25 mouse cellular contexts compared by ENCODE assay signal in the genomic region with DNA sequence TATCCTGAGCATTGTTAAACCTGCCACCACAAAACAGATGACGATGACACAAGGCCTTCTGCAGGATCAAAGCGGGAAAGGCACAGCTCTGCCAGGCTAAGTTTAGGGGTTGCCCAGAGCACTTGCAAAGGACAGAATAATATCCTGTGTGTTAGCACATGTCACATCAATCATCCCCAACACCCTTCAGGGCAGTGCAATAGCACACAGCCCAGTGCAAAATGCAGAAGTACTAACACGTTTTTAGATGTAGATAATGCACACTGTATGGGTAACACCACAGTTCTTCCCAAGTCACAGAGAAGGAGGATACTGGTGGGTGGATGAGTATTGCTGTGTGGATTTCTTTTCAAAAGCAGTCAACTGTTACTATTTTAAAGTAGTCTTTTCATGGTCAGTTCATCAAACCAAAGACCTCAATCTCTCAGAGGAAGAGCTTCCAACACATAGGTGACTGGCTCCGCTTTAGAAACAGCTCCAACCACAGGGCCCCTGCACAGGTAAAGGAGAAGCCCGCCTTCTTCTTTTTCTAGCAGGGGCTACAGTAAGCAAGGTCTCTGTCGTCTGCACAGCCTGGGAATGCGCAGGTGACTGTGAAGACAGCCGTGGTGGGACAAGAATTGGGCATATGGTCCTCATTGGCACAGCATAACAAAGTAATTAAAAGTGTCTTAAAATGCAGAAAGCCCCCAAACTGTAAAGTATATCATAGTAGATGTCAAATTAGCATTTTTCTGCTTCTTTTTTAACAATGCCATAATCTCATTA.
DNase-seq lines count a peak whose midpoint lies in the region; ATAC-seq lines count a peak whose summit lies in the region.
"Had no signal": no experiment of that assay in that cellular context is flagged by ENCODE, and none has a peak within 500 bp of the region (broad histone marks: within the 10 kb centered on the region; RNA-seq: fewer than 3 reads in every experiment).

No protein-coding gene starts in this region.

- DNase-seq in forebrain, embryonic 10.5 days (ENCODE audit: extremely low spot score, low spot score): no peak
- peak; percentile 88 for DNase-seq in MEL-GATA-1-ER (ENCODE audit: extremely low read depth, low read depth)
- DNase-seq in kidney, adult 8-10 months: no peak
- no peak for DNase-seq in right cerebral cortex, postnatal 10 days (ENCODE audit: low spot score in 2 of 2)
- DNase-seq: adrenal gland, postnatal 25 days; cerebellum, adult 11-12 months; gastrocnemius, postnatal 25 days; heart, postnatal 36 days; kidney, adult 18-20 months; kidney, postnatal 14 days; liver; lung, postnatal 36 days; right cerebral cortex, postnatal 14 days; thymus, postnatal 36 days had no signal

- no peaks in the 10 kb centered on the region for H3K36me3 ChIP-seq in forebrain, embryonic 15.5 days
- no peaks in the 10 kb centered on the region for H3K36me3 ChIP-seq in forebrain, embryonic 10.5 days (replicated peaks)
- H3K36me3 ChIP-seq in stomach, embryonic 16.5 days (ENCODE audit: control insufficient read depth, insufficient read depth, low read length): no peaks in the 10 kb centered on the region
- H3K36me3 ChIP-seq: heart, embryonic 15.5 days; limb, embryonic 10.5 days; liver, embryonic 15.5 days; lung, embryonic 15.5 days; midbrain, embryonic 10.5 days had no signal

- no peaks in the 10 kb centered on the region for H3K27me3 ChIP-seq in forebrain, embryonic 15.5 days
- peaks cover 7% of the 10 kb centered on the region; the same call in 1 of the 2 replicates for H3K27me3 ChIP-seq in forebrain, embryonic 10.5 days (ENCODE audit: poor library complexity, severe bottlenecking)
- H3K27me3 ChIP-seq in stomach, embryonic 16.5 days (ENCODE audit: control insufficient read depth, insufficient read depth, low read length): no peaks in the 10 kb centered on the region
- H3K27me3 ChIP-seq: heart, embryonic 15.5 days; liver, embryonic 15.5 days had no signal

- H3K27ac ChIP-seq in forebrain, embryonic 15.5 days (replicated peaks): peak overlapping the region; percentile 50
- no peak overlapping the region for H3K27ac ChIP-seq in forebrain, embryonic 10.5 days
- H3K27ac ChIP-seq in stomach, embryonic 16.5 days (ENCODE audit: low read length): no peak overlapping the region
- H3K27ac ChIP-seq: heart, embryonic 15.5 days; hindbrain, embryonic 14.5 days; limb, embryonic 10.5 days; liver, embryonic 15.5 days; lung, embryonic 15.5 days; midbrain, embryonic 10.5 days had no signal

- no peak overlapping the region for H3K9ac ChIP-seq in forebrain, embryonic 15.5 days (replicated peaks)
- H3K9ac ChIP-seq in stomach, embryonic 16.5 days (ENCODE audit: low read length): no peak overlapping the region
- H3K9ac ChIP-seq: heart, embryonic 15.5 days; hindbrain, embryonic 14.5 days; liver, embryonic 15.5 days; lung, embryonic 15.5 days had no signal

- 62% methylated on average over 8 of the region's 8 CpGs for WGBS in forebrain, embryonic 15.5 days
- WGBS in forebrain, embryonic 10.5 days: 84% methylated on average over 8 of the region's 8 CpGs
- WGBS in stomach, embryonic 16.5 days: 49% methylated on average over 8 of the region's 8 CpGs

- ATAC-seq in forebrain, embryonic 15.5 days (replicated peaks): peak; percentile 85
- peak; percentile 93 for ATAC-seq in granulocyte monocyte progenitor cell, adult 5-6 weeks (replicated peaks; ENCODE audit: poor library complexity, severe bottlenecking)
- ATAC-seq in stomach, embryonic 16.5 days (ENCODE audit: insufficient read depth, low FRiP score): 0 out of 2 replicates have a peak, but pooled peaks have one; percentile 60
- ATAC-seq: inflammation-experienced regulatory T-cells, adult 6 months; midbrain, embryonic 16.5 days had no signal

- no peaks in the 10 kb centered on the region for H3K4me1 ChIP-seq in forebrain, embryonic 15.5 days
- H3K4me1 ChIP-seq in forebrain, embryonic 10.5 days: peaks cover 16% of the 10 kb centered on the region
- no peaks in the 10 kb centered on the region for H3K4me1 ChIP-seq in stomach, embryonic 16.5 days (ENCODE audit: control insufficient read depth, insufficient read depth, low read length)
- H3K4me1 ChIP-seq: heart, embryonic 15.5 days; liver, embryonic 15.5 days; lung, embryonic 15.5 days had no signal

- H3K9me3 ChIP-seq in forebrain, embryonic 15.5 days: no peaks in the 10 kb centered on the region
- no peaks in the 10 kb centered on the region for H3K9me3 ChIP-seq in forebrain, embryonic 10.5 days
- H3K9me3 ChIP-seq in stomach, embryonic 16.5 days (replicated peaks; ENCODE audit: control insufficient read depth, low read length): no peaks in the 10 kb centered on the region
- H3K9me3 ChIP-seq: heart, embryonic 15.5 days; limb, embryonic 10.5 days; liver, embryonic 15.5 days; lung, embryonic 15.5 days; midbrain, embryonic 10.5 days had no signal

- no peak overlapping the region for H3K4me3 ChIP-seq in forebrain, embryonic 15.5 days
- H3K4me3 ChIP-seq in forebrain, embryonic 10.5 days: no peak overlapping the region
- H3K4me3 ChIP-seq in stomach, embryonic 16.5 days (replicated peaks; ENCODE audit: low read length): no peak overlapping the region
- H3K4me3 ChIP-seq: heart, embryonic 15.5 days; limb, embryonic 10.5 days; liver, embryonic 15.5 days; lung, embryonic 15.5 days; midbrain, embryonic 10.5 days had no signal

- no peak overlapping the region for H3K4me2 ChIP-seq in forebrain, embryonic 15.5 days (replicated peaks)
- H3K4me2 ChIP-seq in stomach, embryonic 16.5 days (ENCODE audit: low read depth, low read length): no peak overlapping the region
- H3K4me2 ChIP-seq: heart, embryonic 15.5 days; hindbrain, embryonic 14.5 days; liver, embryonic 15.5 days; lung, embryonic 15.5 days had no signal
